Mouse (Mus musculus) adrenal gland, postnatal 4 days (tissue): ENCODE measurements around the gene Hoxa1. TPM values are rescaled to one million over a fixed set of nuclear protein-coding genes. Genes with fewer than 3 reads are reported as not detected.

Experiments used
- DNase-seq, 2 experiments: peaks; one replicate each; pipeline ENCODE4 v3.0.0; 2021 to 2022; ENCODE audit warnings: low spot score in 2 of 2, mixed read lengths in 2 of 2
- total RNA-seq, 2 experiments: library from RNA; stranded (reverse); gene quantifications; 2 replicates each; pipeline ENCODE4 v1.2.3; 2021

Gene Hoxa1
- total RNA-seq, 2 experiments from 2014 or later = 1.2 to 1.4 TPM

DNA sequence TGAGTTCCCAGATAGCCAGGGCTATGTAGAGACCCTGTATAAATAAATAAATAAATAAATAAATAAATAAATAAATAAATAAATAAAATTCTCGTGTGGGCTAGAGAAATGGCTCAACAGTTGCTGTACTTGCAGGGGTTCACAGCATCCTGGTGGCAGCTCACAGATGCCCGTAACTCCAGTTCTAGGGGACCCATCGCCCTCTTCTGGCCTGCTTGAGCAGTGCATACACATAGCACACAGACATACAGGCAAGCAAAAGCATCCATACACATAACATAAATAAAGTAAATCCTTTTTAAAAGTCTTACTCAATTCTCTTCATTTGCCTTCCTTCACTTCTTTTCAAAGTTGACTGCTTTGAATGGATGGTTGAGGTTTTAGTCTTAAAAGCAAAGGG lies 50.7 kb downstream of the Hoxa1 start:
- DNase-seq = no peak

DNA sequence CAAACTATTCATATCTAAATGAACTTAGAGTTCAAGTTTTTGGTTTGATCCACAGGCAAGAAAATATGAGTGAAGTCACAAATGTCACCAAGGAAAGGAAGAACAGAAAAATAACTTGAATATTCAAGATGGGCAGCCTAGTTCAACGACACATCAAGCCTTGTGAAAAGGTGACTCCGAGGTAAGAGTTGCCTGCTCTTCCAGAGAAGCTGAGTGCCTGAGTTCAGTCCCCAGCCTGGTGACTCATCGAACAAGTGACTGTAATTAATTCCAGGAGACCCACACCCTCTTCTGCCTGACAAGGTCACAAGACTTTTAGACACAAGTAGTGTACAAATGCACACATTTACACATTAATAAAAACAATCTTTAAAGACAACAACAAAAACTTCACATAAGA lies 51.4 kb downstream of the Hoxa1 start:
- DNase-seq = no peak

DNA sequence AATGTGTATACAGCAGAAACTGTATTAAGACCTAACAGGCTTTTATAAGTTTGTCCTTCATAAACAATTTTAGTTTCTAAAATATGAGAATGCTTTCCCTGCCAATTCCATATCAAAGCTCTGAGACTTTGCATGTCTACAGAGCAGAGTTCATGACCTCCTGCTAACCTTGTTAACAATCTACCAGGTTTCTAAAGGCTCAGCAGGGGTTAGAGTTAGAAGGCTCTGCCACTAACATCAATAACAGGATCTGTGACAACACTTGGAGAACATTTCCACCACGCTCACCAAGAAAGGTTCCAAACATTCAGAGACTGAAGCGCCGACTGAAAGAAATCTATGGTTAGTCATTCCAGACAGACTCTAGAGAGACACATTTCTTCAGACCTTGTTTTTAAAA lies 51.9 kb downstream of the Hoxa1 start:
- DNase-seq = no peak

Other genes with a start within 250 kb of the Hoxa1 start
- gene Skap2, start 145.8 kb downstream of the Hoxa1 start, total RNA-seq = 10 to 100 TPM; 42.5 to 46.4 TPM
- 1 to 10 TPM; 5.3 to 6.2 TPM for gene Hoxa2, start 6.5 kb upstream of the Hoxa1 start, total RNA-seq
- gene 5730596B20Rik, start 19.2 kb upstream of the Hoxa1 start, total RNA-seq = 1 to 10 TPM; 1.0 to 1.6 TPM
- 1 to 10 TPM; 6.5 to 7.3 TPM for gene Hoxa4, start 33.4 kb upstream of the Hoxa1 start, total RNA-seq
- gene Hoxa5, start 46.3 kb upstream of the Hoxa1 start, total RNA-seq = 10 to 100 TPM; 25.9 TPM
- 10 to 100 TPM in 1 of 2 experiments, 1 to 10 TPM in 1; 6.7 to 10.6 TPM for gene Hoxa6, start 50.4 kb upstream of the Hoxa1 start, total RNA-seq
- gene Hoxa3, start 55.0 kb upstream of the Hoxa1 start, total RNA-seq = 10 to 100 TPM; 13.3 to 15.6 TPM
- gene Gm28308, start 55.0 kb upstream of the Hoxa1 start, total RNA-seq = 1 to 10 TPM; 2.3 to 4.1 TPM
- gene Hoxa7, start 63.5 kb upstream of the Hoxa1 start, total RNA-seq = 10 to 100 TPM; 25.1 to 28.1 TPM
- gene Hoxa9, start 72.8 kb upstream of the Hoxa1 start, total RNA-seq = 10 to 100 TPM in 1 of 2 experiments, 1 to 10 TPM in 1; 4.5 to 14.6 TPM
- 10 to 100 TPM in 1 of 2 experiments, under 1 TPM in 1; 0.87 to 11.1 TPM for gene Hoxa10, start 82.5 kb upstream of the Hoxa1 start, total RNA-seq
- 1 to 10 TPM in 1 of 2 experiments, not detected in 1; 3.0 TPM for gene Hoxa11, start 87.5 kb upstream of the Hoxa1 start, total RNA-seq
- gene Hoxa13, start 102.6 kb upstream of the Hoxa1 start, total RNA-seq = not detected
- gene Evx1, start 155.2 kb upstream of the Hoxa1 start, total RNA-seq = not detected